Mouse (Mus musculus) gastrocnemius, adult 2 months (tissue): ENCODE data around the gene Gpatch2. TPM values are rescaled to one million over a fixed set of nuclear protein-coding genes. Genes with fewer than 3 reads are reported as not detected.

Experiments
- DNase-seq: peaks from one replicate; pipeline ENCODE4 v3.0.0; 2022
- H3K27ac ChIP-seq: fragments of 200-600 bp; 2 replicates; pipeline ENCODE4 v1.8.1; 2022; ENCODE audit warnings: mild to moderate bottlenecking
- H3K4me3 ChIP-seq: fragments of 200-600 bp; 2 replicates; pipeline ENCODE4 v1.8.1; 2022; ENCODE audit warnings: mild to moderate bottlenecking, moderate library complexity
- CTCF ChIP-seq: fragments of 200-600 bp; IDR thresholded peaks from 2 replicates; pipeline ENCODE4 v1.8.1; 2022; ENCODE audit warnings: antibody characterized with exemption, mild to moderate bottlenecking, moderate library complexity
- intact Hi-C: fragments of 180-260 bp; cut with DNase I; formaldehyde crosslinking; loops from one replicate; pipeline ENCODE4 v1.15.1; 2025
- total RNA-seq, 2 experiments: library from RNA; stranded (reverse); gene quantifications; 2 replicates each; pipeline ENCODE4 v1.2.3; 2021

The Gpatch2 gene
- total RNA-seq, 2 experiments from 2014 or later: 10.5 to 10.6 TPM

DNA sequence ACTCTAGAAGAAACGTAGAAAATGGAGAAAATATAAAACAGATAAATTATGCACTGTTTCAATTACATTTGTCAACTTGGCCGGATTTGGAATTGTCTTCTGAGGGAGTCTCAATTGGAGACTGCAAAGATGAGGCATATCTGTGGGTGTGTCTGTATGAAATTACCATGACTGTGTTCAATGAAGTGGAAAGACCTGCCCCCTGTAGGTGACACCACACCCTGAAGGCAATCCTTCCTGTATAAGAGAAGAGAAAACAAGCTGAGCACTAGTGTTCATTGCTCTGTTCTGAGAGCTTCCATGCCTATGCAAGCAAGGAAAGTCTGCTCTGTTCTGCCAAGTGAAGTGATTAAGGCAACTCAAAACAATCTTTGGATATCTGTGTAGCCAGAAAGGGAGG is 153.7 kb downstream of the Gpatch2 start:
- no peak overlapping the region for H3K4me3 ChIP-seq
- intact Hi-C loops: no loop called here
- TF ChIP-seq CTCF: no peak
- no peak overlapping the region for H3K27ac ChIP-seq
- no peak for DNase-seq

DNA sequence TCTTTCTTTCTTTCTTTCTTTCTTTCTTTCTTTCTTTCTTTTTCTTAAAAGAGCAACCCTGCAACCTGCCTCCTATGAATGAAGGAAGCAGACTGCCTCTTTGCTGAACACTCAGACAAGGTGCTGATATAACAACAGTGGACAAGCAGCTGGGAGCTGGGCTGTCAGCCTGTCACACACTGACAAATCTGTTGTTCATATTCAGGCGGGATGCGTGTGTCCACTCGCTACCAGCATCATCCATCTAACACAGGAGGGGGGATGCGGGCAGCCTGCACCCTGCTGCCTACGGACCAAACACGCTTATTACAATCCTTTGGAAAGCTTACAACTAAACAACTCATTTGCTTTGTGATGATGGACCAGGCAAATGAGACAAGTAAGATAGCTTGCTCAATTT is 158.2 kb downstream of the Gpatch2 start:
- no peak for TF ChIP-seq CTCF
- Histone ChIP-seq H3K27ac (no peak overlapping the region), H3K4me3 (no peak overlapping the region)
- DNase-seq: no peak
- intact Hi-C loops: no loop called here

DNA sequence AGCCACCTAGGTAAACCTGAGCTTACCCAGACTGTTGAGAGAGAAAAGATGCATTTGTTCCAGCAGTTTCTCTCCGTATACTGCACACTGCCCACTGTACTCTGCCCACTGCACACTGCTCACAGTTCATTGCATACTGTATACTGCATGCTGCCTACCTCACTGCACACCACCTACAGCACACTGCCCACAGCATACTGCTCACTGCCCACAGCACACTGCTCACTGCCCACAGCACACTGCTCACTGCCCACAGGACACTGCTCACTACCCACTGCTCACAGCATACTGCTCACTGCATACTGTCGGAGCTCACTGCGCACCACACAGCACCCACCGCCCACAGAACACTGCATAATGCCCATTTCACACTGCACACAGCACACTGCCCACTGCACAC is 159.1 kb downstream of the Gpatch2 start:
- TF ChIP-seq CTCF: no peak
- H3K4me3 ChIP-seq: no peak overlapping the region
- intact Hi-C loops: no loop called here
- DNase-seq: no peak
- H3K27ac ChIP-seq: no peak overlapping the region

DNA sequence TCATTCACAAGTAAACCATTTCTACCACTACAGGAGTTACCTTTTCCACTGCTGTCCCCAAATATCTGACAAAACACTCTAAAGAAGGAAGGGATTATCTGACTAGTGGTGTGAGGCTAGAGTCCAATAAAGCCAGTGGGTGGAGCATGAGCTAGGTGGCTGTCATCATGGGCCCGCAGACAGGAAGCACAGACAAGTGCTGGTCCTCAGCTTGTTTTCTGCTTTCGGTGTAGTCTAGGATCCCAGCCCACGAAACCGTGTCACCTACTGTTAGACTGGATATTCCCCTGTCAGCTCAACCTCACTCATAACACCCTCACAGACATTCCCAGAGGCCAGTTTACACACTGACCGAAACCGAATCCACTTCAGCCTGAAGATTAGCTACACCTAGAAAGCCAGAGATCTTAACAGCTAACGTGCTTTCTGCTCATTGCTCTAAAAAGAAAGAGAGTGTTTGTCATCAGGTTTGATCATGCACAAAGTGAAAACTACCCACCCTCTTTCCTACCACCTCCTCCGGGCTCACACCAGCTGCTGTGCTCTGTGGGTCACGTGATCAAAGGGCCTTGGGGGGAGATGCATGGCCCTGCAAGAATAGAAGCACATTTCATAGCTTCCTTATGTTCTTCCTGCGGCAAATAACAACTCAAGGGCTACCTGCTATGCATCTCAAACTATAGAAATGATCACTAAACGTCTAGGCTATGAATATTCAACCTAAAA is 161.8 kb downstream of the Gpatch2 start:
- intact Hi-C loops: no loop called here
- TF ChIP-seq CTCF: no peak
- Histone ChIP-seq H3K27ac (no peak overlapping the region), H3K4me3 (no peak overlapping the region)
- no peak for DNase-seq

DNA sequence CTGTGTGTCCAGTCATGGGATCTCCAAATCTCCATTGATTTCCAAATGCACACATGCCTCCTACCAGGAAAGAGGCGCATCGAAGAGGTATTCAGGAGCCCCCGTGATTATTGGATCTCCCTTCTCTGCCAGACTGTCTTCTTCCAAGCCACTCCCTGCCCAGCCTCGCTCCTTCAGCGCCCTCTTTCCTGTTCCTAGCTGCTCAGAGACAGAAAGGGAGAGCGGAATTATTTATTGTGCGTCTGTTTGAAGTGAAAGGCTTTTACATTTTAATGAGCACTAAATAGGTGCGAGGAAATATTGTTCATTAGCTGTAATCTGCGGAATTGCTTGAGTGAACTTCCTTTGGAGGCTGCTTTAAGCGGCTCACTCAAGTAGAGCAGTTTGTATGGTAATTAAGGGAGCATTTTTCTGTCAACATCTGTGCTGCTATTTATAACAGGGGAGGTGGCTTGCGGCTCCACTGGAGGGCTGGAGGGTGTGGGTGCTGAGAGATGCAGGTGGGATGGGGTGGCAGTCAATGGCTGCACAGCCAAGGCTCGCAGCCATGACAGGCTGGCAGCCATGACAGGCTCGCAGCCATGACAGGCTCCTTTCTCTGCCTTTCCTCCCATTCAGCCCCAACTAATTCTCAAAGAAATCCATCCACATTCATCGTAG is 162.7 kb downstream of the Gpatch2 start:
- H3K27ac ChIP-seq: no peak overlapping the region
- H3K4me3 ChIP-seq: no peak overlapping the region
- TF ChIP-seq CTCF: no peak
- intact Hi-C loops: no loop called here
- no peak for DNase-seq

DNA sequence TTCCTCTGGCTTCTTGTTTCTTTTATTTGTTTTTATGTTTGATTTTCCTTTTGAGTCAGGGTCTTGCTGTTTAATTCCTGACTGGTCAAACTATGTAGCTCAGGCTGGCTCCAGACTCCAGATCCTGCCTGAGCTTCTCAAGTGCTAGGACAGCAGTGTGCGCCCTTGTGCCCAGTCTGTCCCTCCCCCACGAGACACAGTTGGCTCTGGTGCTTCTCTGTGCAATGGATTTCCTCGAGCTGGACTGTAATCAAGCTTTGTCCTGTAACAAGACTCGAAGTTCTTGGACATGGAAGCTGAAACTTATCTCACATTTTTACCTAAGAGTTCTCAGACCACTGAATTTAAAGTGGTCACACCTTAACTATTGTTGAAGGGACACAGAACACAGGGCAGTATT is 174.2 kb downstream of the Gpatch2 start:
- TF ChIP-seq CTCF: no peak
- Histone ChIP-seq H3K4me3 (no peak overlapping the region), H3K27ac (no peak overlapping the region)
- intact Hi-C loops: no loop called here
- DNase-seq: no peak

DNA sequence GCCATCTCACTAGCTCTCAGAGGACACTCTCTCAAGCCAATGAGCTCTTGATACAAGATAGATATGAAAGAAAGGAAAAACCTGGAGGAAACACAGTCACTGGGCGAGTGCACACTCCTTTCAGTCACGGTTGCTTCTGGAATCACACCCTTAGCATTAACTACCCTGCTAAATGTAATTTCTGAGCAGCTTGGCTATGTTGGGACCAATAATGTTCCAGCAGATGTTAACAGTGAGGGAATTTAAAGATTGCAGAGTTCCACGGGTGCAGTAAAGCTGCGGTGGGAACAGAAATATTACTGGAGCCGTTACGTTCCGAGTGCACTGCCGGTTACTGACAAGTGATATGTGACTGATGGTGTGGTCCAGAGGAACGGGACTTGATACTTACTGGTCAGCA is 185.5 kb downstream of the Gpatch2 start:
- no peak for DNase-seq
- TF ChIP-seq CTCF: no peak
- H3K27ac ChIP-seq: no peak overlapping the region
- H3K4me3 ChIP-seq: no peak overlapping the region
- intact Hi-C loops: no loop called here

Other genes with a start within 250 kb of the Gpatch2 start
- not detected for gene D1Pas1, start 248.1 kb upstream of the Gpatch2 start, total RNA-seq
- not detected for gene Spata17, start within 50 bp of the Gpatch2 start, total RNA-seq